Mouse (Mus musculus) forebrain, embryonic 16.5 days (tissue): Measurements from ENCODE around the gene Gm10226. TPM values are rescaled to one million over a fixed set of nuclear protein-coding genes. Genes with fewer than 3 reads are reported as not detected.

Source experiments
- polyA plus RNA-seq: library from polyadenylated mRNA; unstranded; fragments of >200 nt; fragmentation: Nextera tagmentation; extraction: Ambion mirVana; gene quantifications from 2 replicates; pipeline ENCODE4 v1.2.1, GENCODE M21; 2015

The Gm10226 gene
- polyA plus RNA-seq, 1 experiment from 2014 or later = 23.5 TPM

Other genes starting within 250 kb of the Gm10226 start
- gene Zfp51, start 241.5 kb upstream of the Gm10226 start, polyA plus RNA-seq = 13.0 and 16.0 TPM in 2 replicates
- gene Zfp53, start 202.9 kb upstream of the Gm10226 start, polyA plus RNA-seq = 12.4 and 13.5 TPM in 2 replicates
- 3.1 and 3.2 TPM in 2 replicates for gene Zfp52, start 156.3 kb upstream of the Gm10226 start, polyA plus RNA-seq
- gene Zfp948, start 124.9 kb upstream of the Gm10226 start, polyA plus RNA-seq = 20.9 and 24.0 TPM in 2 replicates
- gene Zfp983, start 41.2 kb upstream of the Gm10226 start, polyA plus RNA-seq = 13.4 and 14.1 TPM in 2 replicates
- gene Zfp760, start 15.9 kb downstream of the Gm10226 start, polyA plus RNA-seq = 19.4 and 21.5 TPM in 2 replicates
- gene Zfp229, start 38.9 kb downstream of the Gm10226 start, polyA plus RNA-seq = 10.5 and 11.1 TPM in 2 replicates
- 2.0 and 2.9 TPM in 2 replicates for gene Zfp820, start 153.9 kb downstream of the Gm10226 start, polyA plus RNA-seq
- gene Zfp995, start 218.1 kb downstream of the Gm10226 start, polyA plus RNA-seq = 15.0 and 15.6 TPM in 2 replicates